Mouse (Mus musculus) left cerebral cortex, postnatal 25 days (tissue): ENCODE results near the gene Stra8. TPM values are rescaled to one million over a fixed set of nuclear protein-coding genes. Genes with fewer than 3 reads are reported as not detected.

Experiments used
- DNase-seq, 2 experiments: peaks; one replicate each; pipeline ENCODE4 v3.0.0; 2022; ENCODE audit warnings: low spot score in 2 of 2, mixed read lengths in 1 of 2
- intact Hi-C: fragments of 180-260 bp; cut with DNase I; formaldehyde crosslinking; loops from one replicate; pipeline ENCODE4 v1.15.1; 2025
- total RNA-seq, 2 experiments: library from RNA; stranded (reverse); gene quantifications; 2 replicates each; pipeline ENCODE4 v1.2.3; 2021

The Stra8 gene
- total RNA-seq = not detected

- intact Hi-C loops = no loop called here
These were observed at the start of gene Stra8 for GRCm38 (mm10) chr6:34919956-34920355. Gene Stra8, plus strand, starts transcription at chr6:34920163.

GRCm38 (mm10) chr6:34870724-34871123, 49.2 kb upstream of the Stra8 start:
- intact Hi-C loops = no loop called here
- no peak for DNase-seq

More at GRCm38 (mm10) chr6:34919956-34920355, at the start of gene Stra8:
- DNase-seq = no peak

- DNase-seq = no peak
- intact Hi-C loops = no loop called here
These were observed 48.0 kb upstream of the Stra8 start for GRCm38 (mm10) chr6:34871929-34872328.

GRCm38 (mm10) chr6:34872871-34873270, 47.1 kb upstream of the Stra8 start:
- no peak for DNase-seq
- intact Hi-C loops = no loop called here

- intact Hi-C loops = no loop called here
- DNase-seq = no peak
These were observed 45.7 kb upstream of the Stra8 start for GRCm38 (mm10) chr6:34874101-34874921.

- intact Hi-C loops = loop anchor here (5.0 kb wide), 1 partner anchor 363 kb away; no protein-coding TSS in a partner anchor
- DNase-seq = peak in 1 of 2 experiments; percentile 53
These were observed 44.6 kb upstream of the Stra8 start for GRCm38 (mm10) chr6:34875268-34875761.

- DNase-seq = no peak
- intact Hi-C loops = loop anchor here (5.0 kb wide), 1 partner anchor 364 kb away; no protein-coding TSS in a partner anchor
These were observed 43.8 kb upstream of the Stra8 start for GRCm38 (mm10) chr6:34875966-34876834.

GRCm38 (mm10) chr6:34876835-34877156, 43.2 kb upstream of the Stra8 start:
- intact Hi-C loops = loop anchor here (5.0 kb wide), 1 partner anchor 364 kb away; no protein-coding TSS in a partner anchor
- DNase-seq = no peak

- intact Hi-C loops = loop anchor here (1.0 to 5.0 kb wide), 2 partner anchors 97 to 365 kb away; partner anchors contain the start of gene Agbl3
- DNase-seq = peak; percentile 92 to 93
These were observed 42.2 kb upstream of the Stra8 start, which contains the start of gene Cyren for GRCm38 (mm10) chr6:34877509-34878321. Gene Cyren, minus strand, starts transcription at chr6:34878060.

- DNase-seq = no peak
- intact Hi-C loops = loop anchor here (5.0 kb wide), 1 partner anchor 367 kb away; no protein-coding TSS in a partner anchor
These were observed 40.7 kb upstream of the Stra8 start for GRCm38 (mm10) chr6:34879101-34879740.

- DNase-seq = peak; percentile 56 to 76
- intact Hi-C loops = loop anchor here (5.0 kb wide), 1 partner anchor 368 kb away; no protein-coding TSS in a partner anchor
These were observed 40.0 kb upstream of the Stra8 start for GRCm38 (mm10) chr6:34879911-34880475.

GRCm38 (mm10) chr6:34884724-34885123, 35.2 kb upstream of the Stra8 start:
- DNase-seq = no peak
- intact Hi-C loops = no loop called here

- DNase-seq = no peak
- intact Hi-C loops = no loop called here
These were observed 32.7 kb upstream of the Stra8 start for GRCm38 (mm10) chr6:34887131-34887850.

- DNase-seq = no peak
- intact Hi-C loops = no loop called here
These were observed 30.8 kb upstream of the Stra8 start for GRCm38 (mm10) chr6:34889185-34889584.

- intact Hi-C loops = no loop called here
- DNase-seq = no peak
These were observed 24.4 kb upstream of the Stra8 start for GRCm38 (mm10) chr6:34895569-34895968.

- intact Hi-C loops = no loop called here
- DNase-seq = no peak
These were observed 23.7 kb upstream of the Stra8 start for GRCm38 (mm10) chr6:34896168-34896780.

GRCm38 (mm10) chr6:34899127-34899526, 20.8 kb upstream of the Stra8 start:
- DNase-seq = no peak
- intact Hi-C loops = no loop called here
